Mouse (Mus musculus): ENCODE results near the gene Srsf7. TPM values are rescaled to one million over a fixed set of nuclear protein-coding genes. Genes with fewer than 3 reads are reported as not detected.
A peak's percentile ranks its signal among the peaks of the same experiment; 100 is the strongest.
"Not testable (repeated sequence)": the region's sequence is repeated elsewhere in the genome, so short reads cannot be mapped to it uniquely, and the experiment has no call there.

Srsf7 gene
- total RNA-seq (2022) = 100 to 1,000 TPM; 110 to 136 (median 121) TPM

DNA sequence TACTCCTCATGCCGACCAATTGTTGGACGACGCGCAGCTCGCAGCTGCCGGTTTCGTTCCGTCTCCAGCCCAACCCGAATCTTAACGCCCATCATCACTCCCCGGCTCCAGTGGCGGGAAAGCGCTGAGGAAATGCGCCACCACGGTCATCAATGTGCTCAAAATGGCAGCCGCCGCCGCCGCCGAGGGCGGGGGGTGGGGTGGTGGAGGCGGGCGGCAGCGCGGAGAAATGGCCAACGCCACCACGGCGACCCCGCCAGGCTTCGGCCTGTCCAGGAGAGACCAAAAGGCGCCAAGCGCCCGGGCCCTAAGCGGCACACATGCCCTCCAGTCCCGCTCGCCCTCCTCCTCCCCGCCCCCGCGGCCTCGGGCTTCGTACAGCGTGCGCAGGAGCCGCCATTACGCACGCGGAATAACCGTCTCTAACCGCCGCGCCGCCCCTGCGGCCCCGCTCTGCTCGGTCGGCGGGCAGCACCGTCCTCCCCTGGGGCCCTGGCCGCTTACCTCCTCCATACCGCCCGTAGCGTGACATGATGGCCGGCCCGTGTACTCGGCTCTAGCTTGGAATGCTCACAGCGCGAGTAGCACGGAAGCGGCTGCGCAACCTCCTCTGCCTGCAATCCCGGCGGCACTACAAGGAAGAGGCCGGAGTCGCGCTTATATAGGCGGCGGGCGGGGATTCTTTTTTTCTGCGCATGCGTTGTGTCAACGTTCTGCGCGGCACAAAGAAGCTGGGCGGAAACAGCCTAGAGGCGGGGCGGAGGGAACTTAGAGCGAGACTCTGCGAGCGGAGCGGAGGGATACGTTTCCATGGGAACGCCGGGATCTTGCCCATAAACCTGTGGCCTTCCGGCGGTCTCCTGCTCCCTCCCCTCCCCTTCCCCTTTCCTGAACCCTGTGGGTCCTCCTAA, at the start of gene Srsf7, which contains the start of gene Ttc39d:
Srsf7 (minus strand) TSS at position 637 of the 911 bp plus-strand sequence.
Ttc39d (plus strand) TSS at position 790 of the 911 bp plus-strand sequence.
- DNase-seq (ENCODE audit: low spot score in 2 of 2) = peak; percentile 96 to 98

- DNase-seq (ENCODE audit: low spot score in 2 of 2) = no peak
Measured at GRCm38 (mm10) chr17:80255208-80255607, 48.1 kb upstream of the Srsf7 start.

GRCm38 (mm10) chr17:80254421-80254820, 47.3 kb upstream of the Srsf7 start:
- no peak for DNase-seq (ENCODE audit: low spot score in 2 of 2)

DNA sequence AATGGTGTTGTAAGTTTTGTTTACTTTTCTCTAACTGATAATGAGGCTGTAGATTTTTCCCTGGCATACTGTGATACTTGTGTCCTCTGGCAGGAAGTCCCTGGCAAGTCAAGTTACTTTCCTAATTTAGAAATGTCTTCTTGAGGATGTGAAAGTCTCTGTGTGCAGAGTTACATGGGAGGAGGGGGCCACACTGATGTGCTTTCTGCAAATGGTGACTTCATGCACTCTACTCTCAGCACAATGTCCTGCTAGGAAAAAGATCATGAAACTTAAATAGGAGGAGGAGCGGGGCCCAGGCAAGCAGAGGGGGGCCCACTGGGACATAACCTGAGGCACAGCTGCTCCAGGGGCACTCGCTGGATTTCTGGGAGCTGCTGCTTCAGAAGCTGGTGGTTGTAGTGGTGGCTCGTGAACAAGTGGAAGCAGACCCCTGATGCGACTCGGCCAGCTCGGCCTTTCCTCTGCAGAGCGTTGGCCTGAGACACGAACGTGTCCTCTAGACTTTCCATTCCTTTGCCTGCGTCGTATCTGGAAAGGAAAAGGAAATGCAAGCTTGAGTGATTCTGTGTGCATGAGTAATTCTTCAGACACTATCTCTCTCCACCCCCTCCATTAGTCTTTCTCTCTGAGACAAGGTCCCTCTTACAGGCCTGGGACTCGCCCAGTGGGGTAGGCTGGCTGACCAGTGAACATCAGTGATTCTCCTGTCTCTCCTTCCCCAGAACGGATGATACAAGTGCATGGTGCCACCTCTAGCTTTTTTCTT, 45.8 kb upstream of the Srsf7 start:
- no peak for DNase-seq (ENCODE audit: low spot score in 2 of 2)

DNA sequence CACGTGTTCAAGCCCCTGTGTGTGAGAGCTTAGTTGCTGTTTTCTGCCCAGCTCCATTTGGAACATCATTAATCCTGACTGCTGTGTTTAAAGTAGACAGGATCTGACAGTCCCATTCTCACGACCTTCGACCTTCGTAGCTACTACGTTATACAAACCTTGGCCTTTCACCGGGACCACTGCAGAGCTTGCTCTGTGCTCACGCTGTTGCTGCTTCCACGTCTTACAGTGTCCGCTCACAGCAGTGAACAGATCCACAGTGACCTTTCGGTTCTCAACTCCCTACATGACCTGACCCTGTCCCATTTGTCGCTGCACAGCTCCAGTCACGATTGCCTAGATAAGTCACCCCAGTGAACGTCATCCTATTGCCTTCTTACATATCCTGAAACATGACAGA, 36.0 kb upstream of the Srsf7 start:
- DNase-seq (ENCODE audit: low spot score in 2 of 2) = no peak

DNA sequence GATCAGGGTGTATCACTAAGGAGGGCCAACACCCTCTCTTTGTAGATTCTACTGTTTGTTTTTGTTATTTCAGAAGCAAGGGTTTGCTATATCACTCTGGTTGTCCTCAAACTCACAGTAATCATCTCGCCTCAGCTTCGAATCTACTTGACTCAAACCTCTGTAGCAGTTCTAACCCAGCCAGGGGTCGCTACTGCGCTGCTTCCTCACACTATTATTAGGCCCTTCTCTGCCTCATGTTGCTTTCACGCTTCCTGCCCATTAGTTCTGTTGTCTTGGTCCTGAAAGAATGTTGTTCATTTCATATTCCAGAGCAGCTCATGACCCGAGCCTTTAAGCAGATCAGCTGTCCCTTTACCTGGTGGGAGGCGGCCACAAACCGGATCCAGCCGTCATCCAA, 34.5 kb upstream of the Srsf7 start:
- DNase-seq (ENCODE audit: low spot score in 2 of 2) = no peak

GRCm38 (mm10) chr17:80237475-80237874, 30.4 kb upstream of the Srsf7 start:
- no peak for DNase-seq (ENCODE audit: low spot score in 2 of 2)

DNA sequence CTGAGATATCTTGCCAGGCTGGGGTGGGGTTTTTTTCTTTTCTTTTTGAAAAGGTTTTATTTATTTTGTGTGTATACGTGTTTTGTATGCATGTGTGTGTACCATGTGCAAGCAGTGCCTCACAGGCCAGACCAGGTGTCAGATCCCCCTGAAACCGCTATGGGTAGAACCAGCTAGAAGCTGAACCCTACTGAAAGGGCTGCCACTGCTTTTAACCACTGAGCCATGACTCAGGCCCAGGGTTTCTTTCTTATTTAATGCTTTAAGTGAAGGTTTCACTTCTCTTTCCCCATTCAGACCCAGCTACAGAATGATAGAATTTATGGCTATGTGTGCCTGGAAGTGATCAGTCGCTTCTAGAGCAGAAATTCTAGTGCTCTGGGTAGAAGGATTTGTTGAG, 29.7 kb upstream of the Srsf7 start:
- no peak for DNase-seq (ENCODE audit: low spot score in 2 of 2)

- no peak for DNase-seq (ENCODE audit: low spot score in 2 of 2)
Measured at GRCm38 (mm10) chr17:80235477-80235876, 28.4 kb upstream of the Srsf7 start.

DNA sequence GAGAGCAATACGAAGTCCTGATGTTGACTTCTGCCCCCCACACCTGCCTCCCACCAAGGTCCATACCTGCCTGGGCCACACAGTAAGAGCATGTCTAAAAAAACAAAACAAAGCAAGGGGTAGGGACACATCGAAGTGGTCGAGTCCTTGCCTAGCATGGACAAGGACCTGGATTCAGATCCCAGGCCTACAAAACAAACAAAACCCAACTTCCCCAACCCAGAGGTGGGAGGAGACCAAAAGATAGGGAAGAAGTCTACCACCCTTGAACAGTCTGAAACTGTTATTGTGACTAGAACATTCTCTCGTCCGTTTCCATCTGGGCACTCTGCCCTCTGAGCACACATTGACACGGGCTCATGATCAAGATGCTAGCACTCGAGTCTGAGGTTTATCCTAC, 27.3 kb upstream of the Srsf7 start:
- DNase-seq (ENCODE audit: low spot score in 2 of 2) = no peak

DNA sequence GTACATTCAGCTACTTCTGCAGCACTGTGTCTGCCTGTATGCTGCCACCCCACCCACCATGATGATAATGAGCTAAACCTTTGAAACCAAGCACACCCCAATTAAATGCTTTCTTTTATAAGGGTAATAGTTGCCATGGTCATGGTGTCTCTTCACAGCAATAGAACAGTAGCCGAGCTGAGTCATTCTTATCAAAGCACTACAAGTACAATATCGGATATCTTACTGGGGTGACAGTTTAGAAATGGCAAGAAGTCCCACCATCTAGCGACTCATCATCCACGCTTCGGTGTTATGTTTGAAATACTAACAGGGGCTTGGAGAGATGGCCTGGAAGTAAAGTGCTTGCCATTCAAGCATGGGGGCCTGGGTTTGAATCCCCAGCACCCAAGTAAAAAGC, 26.7 kb upstream of the Srsf7 start:
- DNase-seq (ENCODE audit: low spot score in 2 of 2) = no peak

DNA sequence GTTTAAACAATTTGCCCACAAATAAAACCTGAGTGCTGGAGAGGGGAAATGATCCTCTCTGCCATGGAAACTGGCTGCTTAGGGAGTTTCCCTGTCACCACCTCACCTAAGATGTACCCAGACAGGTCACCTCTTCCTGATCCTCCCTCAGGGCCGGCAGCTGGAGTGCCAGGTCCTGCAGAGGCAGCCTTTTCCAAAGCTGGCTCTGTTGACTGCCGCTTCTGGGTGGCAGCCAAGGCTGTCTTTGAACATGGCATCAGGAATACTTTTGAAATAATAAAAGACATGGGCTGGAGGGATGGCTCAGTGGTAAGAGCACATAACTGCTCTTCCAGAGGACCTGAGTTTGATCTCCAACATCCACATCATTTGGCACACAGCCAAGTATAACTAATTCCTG, 22.3 kb upstream of the Srsf7 start:
- DNase-seq (ENCODE audit: low spot score in 2 of 2) = no peak

GRCm38 (mm10) chr17:80225142-80225541, 18.0 kb upstream of the Srsf7 start:
- not testable (repeated sequence) for DNase-seq (ENCODE audit: low spot score in 2 of 2)

- peak; percentile 83 to 84 for DNase-seq (ENCODE audit: low spot score in 2 of 2)
Measured at GRCm38 (mm10) chr17:80224326-80225116, 17.4 kb upstream of the Srsf7 start, which contains the start of gene Gemin6. Gene Gemin6 (plus strand): TSS chr17:80224441.

DNA sequence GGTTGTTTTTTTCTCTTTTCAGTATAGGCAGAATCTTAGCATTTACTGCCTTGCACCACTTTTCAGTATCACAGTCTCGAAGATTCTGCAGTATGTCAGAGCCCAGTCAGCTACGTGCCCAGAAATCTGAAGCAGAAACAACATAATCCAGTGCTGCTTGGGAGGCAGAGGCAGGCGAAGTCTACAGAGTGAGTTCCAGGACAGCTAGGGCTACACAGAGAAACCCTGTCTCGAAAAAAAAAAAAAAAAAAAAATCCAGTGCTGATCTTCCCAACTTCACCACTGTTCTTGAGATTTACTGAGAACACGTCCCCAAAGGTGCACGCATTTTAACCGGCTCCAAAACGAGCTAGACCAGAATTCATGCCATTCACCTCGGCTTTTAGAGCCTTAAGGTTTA, 16.7 kb upstream of the Srsf7 start:
- no peak for DNase-seq (ENCODE audit: low spot score in 2 of 2)

GRCm38 (mm10) chr17:80221890-80222628, 15.0 kb upstream of the Srsf7 start:
- DNase-seq (ENCODE audit: low spot score in 2 of 2) = no peak

- no peak for DNase-seq (ENCODE audit: low spot score in 2 of 2)
Measured at GRCm38 (mm10) chr17:80221202-80221601, 14.1 kb upstream of the Srsf7 start.

DNA sequence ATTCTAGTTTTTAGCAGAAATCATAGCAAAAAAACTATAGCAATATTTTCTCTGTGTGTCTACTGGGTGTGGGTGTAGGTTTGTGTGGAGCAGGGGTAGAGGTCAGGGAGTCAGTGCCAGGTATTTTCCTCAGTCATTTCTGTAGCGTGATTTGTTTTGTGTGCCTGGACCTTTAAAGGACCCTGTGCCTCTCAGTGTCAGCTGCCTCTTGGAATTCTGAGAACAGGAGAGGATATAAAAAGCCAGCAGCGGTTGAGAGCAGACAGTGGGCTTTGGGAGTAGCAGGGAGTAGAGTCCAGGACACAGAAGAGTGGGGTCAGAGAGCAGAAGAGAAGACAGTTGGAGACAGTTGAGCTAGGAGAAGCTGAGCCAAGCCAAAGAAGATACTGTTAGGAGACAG, 13.0 kb upstream of the Srsf7 start:
- DNase-seq (ENCODE audit: low spot score in 2 of 2) = no peak

DNA sequence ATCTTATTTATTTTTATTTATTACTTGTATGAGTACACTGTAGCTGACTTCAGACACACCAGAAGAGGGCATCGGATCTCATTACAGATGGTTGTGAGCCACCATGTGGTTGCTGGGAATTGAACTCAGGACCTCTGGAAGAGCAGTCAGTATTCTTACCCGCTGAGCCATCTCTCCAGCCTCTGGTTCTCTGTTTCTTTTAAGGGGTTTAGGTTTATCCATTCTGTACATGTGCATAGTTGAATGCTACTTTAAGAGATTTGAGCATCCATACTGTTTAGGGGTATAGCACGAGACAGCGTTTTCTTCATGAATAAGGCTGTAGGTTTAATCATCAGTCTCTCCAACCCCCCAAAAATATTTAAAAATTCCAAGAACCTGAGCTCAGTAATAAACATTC, 6.9 kb upstream of the Srsf7 start:
- not testable (repeated sequence) for DNase-seq (ENCODE audit: low spot score in 2 of 2)

DNA sequence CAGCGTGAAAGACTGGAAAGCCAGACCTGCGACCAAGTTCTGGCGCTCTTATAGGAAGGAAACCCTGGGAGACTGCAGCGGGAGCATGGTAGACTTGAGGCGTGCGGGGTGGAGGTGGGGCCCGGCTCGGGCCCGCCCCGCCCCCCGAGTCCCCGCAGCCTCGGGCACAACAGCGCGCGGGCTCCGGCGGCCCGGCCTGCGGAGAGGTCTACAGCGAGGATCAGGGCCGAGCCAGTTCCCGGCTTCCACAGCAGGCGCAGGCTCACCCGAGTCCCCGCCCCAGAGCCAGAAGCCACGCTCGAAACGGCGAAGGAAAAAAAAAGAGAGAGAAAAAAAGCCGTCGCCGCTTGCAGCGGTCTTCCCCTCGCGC, 821 bp downstream of the Srsf7 start:
- DNase-seq (ENCODE audit: low spot score in 2 of 2) = peak in 1 of 2 experiments; percentile 26

GRCm38 (mm10) chr17:80205657-80206056, 1.4 kb downstream of the Srsf7 start:
- no peak for DNase-seq (ENCODE audit: low spot score in 2 of 2)
